Mouse (Mus musculus): ENCODE data around the gene Tns3.

GRCm38 (mm10) chr11:8440221-8440620 is 224.1 kb downstream of the Tns3 start:
- TF ChIP-seq CTCF (IDR thresholded peaks at IDR 0.05; ENCODE audit: low read depth, low read length) (no peak), POLR2A (IDR thresholded peaks at IDR 0.05; ENCODE audit: insufficient read depth, low read length) (no peak)
